Mouse (Mus musculus) gastrocnemius, postnatal 10 days (tissue): ENCODE results near the gene Arpin. TPM values are rescaled to one million over a fixed set of nuclear protein-coding genes. Genes with fewer than 3 reads are reported as not detected.

Experiments
- DNase-seq: peaks from one replicate; pipeline ENCODE4 v3.0.0; 2021; ENCODE audit warnings: mixed read lengths
- microRNA-seq, 2 experiments: library from miRNA; unstranded; fragments of <30 nt; microRNA quantifications; one replicate each; pipeline ENCODE4 v1.2.0; 2021
- total RNA-seq, 2 experiments: library from RNA; stranded (reverse); gene quantifications; 2 replicates each; pipeline ENCODE4 v1.2.3; 2021

The Arpin gene
- total RNA-seq, 2 experiments from 2014 or later, result 8.1 to 9.2 TPM

- DNase-seq, result no peak
Measured at GRCm38 (mm10) chr7:79892576-79893428, 42.4 kb downstream of the Arpin start.

DNA sequence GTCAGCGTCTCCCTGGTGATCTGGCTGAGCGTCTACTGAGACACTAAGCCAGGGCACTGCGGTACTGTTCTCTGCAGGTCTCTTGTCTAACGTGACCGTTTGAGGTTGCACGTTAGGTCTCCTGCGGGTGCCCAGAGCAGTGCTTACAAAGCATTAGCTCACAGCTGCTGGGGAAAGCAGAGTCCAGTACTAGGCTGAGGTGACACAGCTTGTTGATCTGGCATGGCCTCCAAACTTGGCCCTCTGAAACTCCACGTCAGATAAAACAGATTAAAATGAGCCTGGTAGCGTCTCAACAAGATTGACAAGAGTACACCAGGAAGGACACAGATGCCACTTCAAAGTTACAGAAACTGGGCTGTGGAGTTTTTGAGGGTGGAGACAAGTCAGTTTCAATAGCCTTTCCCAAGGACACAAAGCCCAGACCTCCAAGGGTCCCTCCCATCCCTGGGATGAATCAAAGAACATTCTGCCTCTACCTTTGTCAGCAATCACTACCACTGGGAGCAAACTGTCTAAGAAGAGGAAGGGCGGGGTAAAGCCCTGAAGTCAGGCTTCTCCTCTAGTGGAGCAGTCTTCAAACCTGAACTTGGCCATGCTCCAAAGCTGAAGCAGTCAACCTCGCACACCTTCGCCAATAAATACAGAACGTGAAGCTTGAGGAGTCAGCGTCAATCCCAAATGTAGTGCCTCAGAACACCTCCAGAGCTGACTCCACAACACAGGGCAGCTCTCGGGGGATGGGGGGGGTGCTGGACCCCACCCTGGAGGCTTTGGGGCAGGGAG lies 44.5 kb downstream of the Arpin start:
- no peak for DNase-seq

GRCm38 (mm10) chr7:79888603-79889002 lies 46.6 kb downstream of the Arpin start:
- DNase-seq, result no peak

DNA sequence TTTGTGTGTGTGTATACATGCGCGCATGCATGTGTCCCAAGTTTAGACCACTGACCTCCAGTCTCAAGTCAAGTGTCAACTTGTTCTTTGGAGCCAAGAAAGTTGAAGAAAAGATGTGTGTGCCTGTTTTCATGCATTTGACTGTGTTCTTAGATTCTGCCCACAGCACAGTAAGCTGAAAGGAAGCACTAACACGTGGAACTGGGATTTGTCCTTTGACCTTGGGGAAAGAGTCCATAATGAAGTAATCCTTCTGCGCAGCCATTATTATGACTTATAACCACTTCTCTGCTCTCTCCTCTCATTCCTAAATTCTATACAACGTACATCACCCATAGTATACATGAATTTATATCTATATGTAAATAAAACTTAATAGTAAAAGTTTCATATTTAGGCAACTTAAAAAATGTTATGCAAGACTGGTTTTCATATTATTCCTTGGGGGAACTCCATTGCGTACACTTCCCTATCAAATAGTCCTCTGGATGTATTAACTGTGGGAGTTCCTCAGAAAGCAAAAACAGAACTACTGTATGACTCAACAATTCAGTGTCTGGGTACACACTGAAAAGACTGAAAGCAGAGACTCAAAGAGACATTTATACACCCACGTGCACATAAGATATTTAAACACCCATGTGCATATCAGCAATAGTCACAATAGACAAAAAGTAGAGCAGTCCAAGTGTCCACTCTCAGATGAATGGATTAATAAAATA lies 51.4 kb downstream of the Arpin start:
- no peak for DNase-seq

DNA sequence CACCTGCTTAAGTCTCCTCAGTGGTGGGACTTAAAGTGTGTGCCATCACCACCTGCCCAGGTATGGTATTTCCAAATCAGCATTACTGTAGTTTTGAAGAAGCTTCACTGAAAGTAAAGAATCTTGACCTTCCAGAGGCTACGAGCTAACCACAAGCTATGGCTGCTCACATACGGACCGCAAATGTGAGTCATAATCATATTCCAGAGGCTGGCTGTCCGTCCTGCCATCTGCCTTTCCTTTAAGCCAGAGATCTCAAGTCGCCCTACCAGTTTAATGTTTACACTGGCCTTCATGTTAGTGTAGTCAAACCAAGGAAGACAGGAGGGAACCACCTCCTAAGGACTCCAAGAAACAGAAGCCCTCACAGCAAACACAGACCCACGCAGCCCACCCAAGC lies 53.3 kb downstream of the Arpin start:
- no peak for DNase-seq

GRCm38 (mm10) chr7:79880998-79881397 lies 54.2 kb downstream of the Arpin start:
- peak; percentile 33 for DNase-seq

GRCm38 (mm10) chr7:79880033-79880432 lies 55.1 kb downstream of the Arpin start:
- DNase-seq, result no peak

GRCm38 (mm10) chr7:79878455-79879025 lies 56.6 kb downstream of the Arpin start:
- no peak for DNase-seq

Small RNAs within 50 kb of the gene (microRNA-seq; reads per million reads assigned to microRNA genes)
- gene Gm24541, result 0 reads per million in 2 experiments

Other genes starting within 250 kb of the Arpin start
- gene Kif7, start 219.6 kb downstream of the Arpin start, total RNA-seq, result 1 to 10 TPM; 2.7 to 3.6 TPM
- 10 to 100 TPM; 13.8 to 14.5 TPM for gene Plin1, start 202.5 kb downstream of the Arpin start, total RNA-seq
- 1 to 10 TPM; 3.9 to 4.2 TPM for gene Pex11a, start 192.2 kb downstream of the Arpin start, total RNA-seq
- gene Wdr93, start 192.2 kb downstream of the Arpin start, total RNA-seq, result under 1 TPM in 1 of 2 experiments, not detected in 1; 0.11 TPM
- gene Mesp1, start 141.6 kb downstream of the Arpin start, total RNA-seq, result not detected
- gene Mesp2, start 124.6 kb downstream of the Arpin start, total RNA-seq, result under 1 TPM in 1 of 2 experiments, not detected in 1; 0.19 TPM
- gene Anpep, start 74.3 kb downstream of the Arpin start, total RNA-seq, result 10 to 100 TPM; 11.8 to 22.7 TPM
- gene Ap3s2, start 14.7 kb downstream of the Arpin start, total RNA-seq, result 10 to 100 TPM; 20.6 to 21.9 TPM
- gene Zfp710, start 89.5 kb upstream of the Arpin start, total RNA-seq, result 10 to 100 TPM; 14.2 to 16.7 TPM
- gene Idh2, start 180.0 kb upstream of the Arpin start, total RNA-seq, result 100 to 1,000 TPM; 244 to 271 TPM